Mouse (Mus musculus) NIH3T3 (cell line): ENCODE data around the gene Gtsf1l.
A peak's percentile ranks its signal among the peaks of the same experiment; 100 is the strongest.
"Not testable (repeated sequence)": the region's sequence is repeated elsewhere in the genome, so short reads cannot be mapped to it uniquely, and the experiment has no call there.

Experiments used
- DNase-seq: peaks from one replicate; pipeline ENCODE4 v3.0.0-alpha.2; 2012; ENCODE audit warnings: low read depth

Gene Gtsf1l

GRCm38 (mm10) chr2:163086561-163086960, 1.1 kb downstream of the Gtsf1l start:
- DNase-seq, result no peak

- DNase-seq, result no peak
Observed at GRCm38 (mm10) chr2:163085047-163085446, 2.6 kb downstream of the Gtsf1l start.

GRCm38 (mm10) chr2:163084519-163084918, 3.1 kb downstream of the Gtsf1l start:
- no peak for DNase-seq

- DNase-seq, result no peak
Observed at GRCm38 (mm10) chr2:163082591-163082990, 5.1 kb downstream of the Gtsf1l start.

GRCm38 (mm10) chr2:163079041-163079440, 8.6 kb downstream of the Gtsf1l start:
- DNase-seq, result no peak

- DNase-seq, result peak; percentile 28
Observed at GRCm38 (mm10) chr2:163075234-163075633, 12.4 kb downstream of the Gtsf1l start.

GRCm38 (mm10) chr2:163074808-163075207, 12.8 kb downstream of the Gtsf1l start:
- no peak for DNase-seq

GRCm38 (mm10) chr2:163074006-163074405, 13.6 kb downstream of the Gtsf1l start:
- DNase-seq, result no peak

GRCm38 (mm10) chr2:163073023-163073757, 14.5 kb downstream of the Gtsf1l start:
- DNase-seq, result no peak

- DNase-seq, result no peak
Observed at GRCm38 (mm10) chr2:163071590-163071989, 16.1 kb downstream of the Gtsf1l start.

GRCm38 (mm10) chr2:163070213-163070612, 17.4 kb downstream of the Gtsf1l start:
- peak; percentile 13 for DNase-seq

GRCm38 (mm10) chr2:163067233-163067632, 20.4 kb downstream of the Gtsf1l start:
- DNase-seq, result no peak

- no peak for DNase-seq
Observed at GRCm38 (mm10) chr2:163066326-163066725, 21.3 kb downstream of the Gtsf1l start.

GRCm38 (mm10) chr2:163062119-163062508, 25.5 kb downstream of the Gtsf1l start:
- DNase-seq, result no peak

- no peak for DNase-seq
Observed at GRCm38 (mm10) chr2:163061203-163062118, 26.2 kb downstream of the Gtsf1l start.

- DNase-seq, result peak; percentile 9
Observed at GRCm38 (mm10) chr2:163060630-163061029, 27.0 kb downstream of the Gtsf1l start.

- DNase-seq, result not testable (repeated sequence)
Observed at GRCm38 (mm10) chr2:163058981-163059380, 28.7 kb downstream of the Gtsf1l start.

- no peak for DNase-seq
Observed at GRCm38 (mm10) chr2:163056584-163056983, 31.1 kb downstream of the Gtsf1l start.

- DNase-seq, result peak; percentile 54
Observed at GRCm38 (mm10) chr2:163055715-163056114, 31.9 kb downstream of the Gtsf1l start.

GRCm38 (mm10) chr2:163054891-163055494, 32.7 kb downstream of the Gtsf1l start:
- peak; percentile 46 for DNase-seq

GRCm38 (mm10) chr2:163054335-163054840, 33.3 kb downstream of the Gtsf1l start, which contains the start of gene Mybl2:
Gene Mybl2, plus strand, starts transcription at chr2:163054687.
- peak; percentile 98 for DNase-seq

GRCm38 (mm10) chr2:163052826-163053225, 34.8 kb downstream of the Gtsf1l start:
- no peak for DNase-seq
